Mouse (Mus musculus): ENCODE measurements around the gene Golga7b. TPM values are rescaled to one million over a fixed set of nuclear protein-coding genes. Genes with fewer than 3 reads are reported as not detected.

Gene Golga7b
- total and polyA plus RNA-seq, 3 experiments, result 0.27 to 2.0 TPM; not detected in 1

GRCm38 (mm10) chr19:42316525-42316924, 69.2 kb downstream of the Golga7b start:
- Histone ChIP-seq H3K9ac (ENCODE audit: control insufficient read depth, low read depth, low read length, poor library complexity, severe bottlenecking) (no peak overlapping the region), H3K4me3 (ENCODE audit: control insufficient read depth in 1 of 2, insufficient read depth in 1 of 2, low read depth in 2 of 2, low read length in 2 of 2) (no peak overlapping the region), H3K27me3 (ENCODE audit: control insufficient read depth in 1 of 2, insufficient read depth in 2 of 2, low read length in 2 of 2) (peaks cover 0 to 3% of the 10 kb centered on the region in 2 experiments; a peak in 1 of 4 replicates), H3K79me2 (ENCODE audit: control insufficient read depth, insufficient read depth, low read length, poor library complexity) (no peaks in the 10 kb centered on the region), H3K36me3 (ENCODE audit: control insufficient read depth in 1 of 2, insufficient read depth in 2 of 2, low read length in 2 of 2) (no peaks in the 10 kb centered on the region), H3K27ac (ENCODE audit: control insufficient read depth, low read depth, low read length) (no peak overlapping the region), H3K4me1 (ENCODE audit: control insufficient read depth in 1 of 2, insufficient read depth in 2 of 2, low read length in 2 of 2) (no peaks in the 10 kb centered on the region), H3K9me3 (replicated peaks; ENCODE audit: insufficient read depth, low read length) (no peaks in the 10 kb centered on the region)
- TF ChIP-seq MYC (IDR thresholded peaks at IDR 0.05; ENCODE audit: low read depth, low read length) (no peak), ZNF384 (IDR thresholded peaks at IDR 0.05; ENCODE audit: low read depth, low read length) (no peak), MAX (IDR thresholded peaks at IDR 0.05; ENCODE audit: low read length) (no peak), ZMIZ1 (IDR thresholded peaks at IDR 0.05; ENCODE audit: low read depth, low read length) (no peak), KAT2A (conservative IDR thresholded peaks at IDR 0.05; ENCODE audit: low read depth, low read length) (no peak), BHLHE40 (IDR thresholded peaks at IDR 0.05; ENCODE audit: borderline replicate concordance, low read depth, low read length) (no peak), SMC3 (IDR thresholded peaks at IDR 0.05; ENCODE audit: low read depth, low read length) (no peak), USF1 (IDR thresholded peaks at IDR 0.05; ENCODE audit: low read depth, low read length) (no peak), E2F4 (IDR thresholded peaks at IDR 0.05; ENCODE audit: borderline replicate concordance, low read depth, low read length) (no peak), ZC3H11A (IDR thresholded peaks at IDR 0.05; ENCODE audit: low read depth, low read length) (no peak)
- no peak for DNase-seq (ENCODE audit: low read depth, low spot score)

- no peaks in the 10 kb centered on the region for H3K36me3 ChIP-seq (ENCODE audit: control insufficient read depth in 1 of 2, insufficient read depth in 2 of 2, low read length in 2 of 2)
- no peak overlapping the region for H3K4me3 ChIP-seq (ENCODE audit: control insufficient read depth in 1 of 2, insufficient read depth in 1 of 2, low read depth in 2 of 2, low read length in 2 of 2)
- H3K9me3 ChIP-seq (replicated peaks; ENCODE audit: insufficient read depth, low read length), result no peaks in the 10 kb centered on the region
- H3K4me1 ChIP-seq (ENCODE audit: control insufficient read depth in 1 of 2, insufficient read depth in 2 of 2, low read length in 2 of 2), result no peaks in the 10 kb centered on the region
- no peak overlapping the region for H3K27ac ChIP-seq (ENCODE audit: control insufficient read depth, low read depth, low read length)
- peaks cover 0 to 3% of the 10 kb centered on the region in 2 experiments; a peak in 1 of 4 replicates for H3K27me3 ChIP-seq (ENCODE audit: control insufficient read depth in 1 of 2, insufficient read depth in 2 of 2, low read length in 2 of 2)
- H3K79me2 ChIP-seq (ENCODE audit: control insufficient read depth, insufficient read depth, low read length, poor library complexity), result no peaks in the 10 kb centered on the region
- DNase-seq (ENCODE audit: low read depth, low spot score), result no peak
- no peak overlapping the region for H3K9ac ChIP-seq (ENCODE audit: control insufficient read depth, low read depth, low read length, poor library complexity, severe bottlenecking)
- TF ChIP-seq SIN3A (IDR thresholded peaks at IDR 0.05; ENCODE audit: low read length) (no peak), MAFK (IDR thresholded peaks at IDR 0.05; ENCODE audit: borderline replicate concordance, low read depth, low read length) (no peak), CHD2 (IDR thresholded peaks at IDR 0.05; ENCODE audit: low read length) (no peak), ELF1 (IDR thresholded peaks at IDR 0.05; ENCODE audit: low read depth, low read length) (no peak), TCF12 (IDR thresholded peaks at IDR 0.05; ENCODE audit: low read depth, low read length) (no peak), ZMIZ1 (IDR thresholded peaks at IDR 0.05; ENCODE audit: low read depth, low read length) (no peak), SMC3 (IDR thresholded peaks at IDR 0.05; ENCODE audit: low read depth, low read length) (no peak), MEF2A (IDR thresholded peaks at IDR 0.05; ENCODE audit: extremely low read depth, insufficient replicate concordance, low read depth, low read length, poor library complexity, severe bottlenecking) (no peak), MYB (IDR thresholded peaks at IDR 0.05; ENCODE audit: low read depth, low read length) (no peak), POLR2A (IDR thresholded peaks at IDR 0.05; ENCODE audit: control insufficient read depth in 1 of 2, insufficient read depth in 1 of 2, low read depth in 1 of 2, low read length in 2 of 2, poor library complexity in 1 of 2) (no peak), RAD21 (IDR thresholded peaks at IDR 0.05; ENCODE audit: low read depth, low read length) (no peak), USF2 (IDR thresholded peaks at IDR 0.05; ENCODE audit: borderline replicate concordance in 1 of 2, insufficient read depth in 1 of 2, low read depth in 1 of 2, low read length in 2 of 2) (no peak)
Observed at GRCm38 (mm10) chr19:42316998-42317397, 69.6 kb downstream of the Golga7b start.
